Mouse (Mus musculus): ENCODE data around the gene Reln.
A peak's percentile ranks its signal among the peaks of the same experiment; 100 is the strongest.

Reln gene

DNA sequence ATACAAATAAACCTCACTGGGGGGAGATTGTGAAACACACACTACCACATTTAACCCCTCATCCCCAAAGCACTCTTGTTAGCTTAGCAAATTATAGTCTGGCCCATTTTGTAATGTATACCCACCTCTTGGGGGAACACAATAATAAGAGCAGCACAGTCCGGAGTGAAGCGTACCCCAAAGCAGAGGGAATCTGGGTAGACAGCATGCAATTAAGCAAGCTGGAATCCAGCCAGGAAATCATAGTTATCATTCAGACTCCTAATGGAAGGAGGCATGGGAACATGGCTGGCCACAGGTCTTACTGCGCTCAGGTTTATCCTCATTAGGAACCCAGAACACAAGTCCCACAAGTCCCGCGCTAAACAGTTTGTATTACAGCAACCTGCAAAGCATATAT is 249.5 kb downstream of the Reln start:
- no peak for DNase-seq

DNA sequence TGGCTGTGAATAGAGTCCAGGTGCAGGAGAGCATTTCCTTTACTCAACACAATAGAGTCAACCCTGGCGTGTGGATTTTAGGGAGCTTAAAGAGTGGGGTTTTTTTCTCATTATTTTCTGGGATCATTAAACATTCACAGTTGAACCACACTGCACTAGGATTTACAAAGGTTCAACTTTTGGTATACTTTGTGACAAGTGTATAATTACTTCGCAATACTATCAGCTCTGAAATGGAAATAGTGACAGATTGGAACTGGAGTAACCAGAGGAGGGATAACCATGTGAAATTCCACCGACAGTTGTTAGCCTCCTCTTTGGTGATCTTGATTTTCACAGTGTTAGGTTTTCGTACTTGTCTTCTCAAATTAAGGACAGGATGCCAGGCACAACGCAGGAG is 250.5 kb downstream of the Reln start:
- no peak for DNase-seq

DNA sequence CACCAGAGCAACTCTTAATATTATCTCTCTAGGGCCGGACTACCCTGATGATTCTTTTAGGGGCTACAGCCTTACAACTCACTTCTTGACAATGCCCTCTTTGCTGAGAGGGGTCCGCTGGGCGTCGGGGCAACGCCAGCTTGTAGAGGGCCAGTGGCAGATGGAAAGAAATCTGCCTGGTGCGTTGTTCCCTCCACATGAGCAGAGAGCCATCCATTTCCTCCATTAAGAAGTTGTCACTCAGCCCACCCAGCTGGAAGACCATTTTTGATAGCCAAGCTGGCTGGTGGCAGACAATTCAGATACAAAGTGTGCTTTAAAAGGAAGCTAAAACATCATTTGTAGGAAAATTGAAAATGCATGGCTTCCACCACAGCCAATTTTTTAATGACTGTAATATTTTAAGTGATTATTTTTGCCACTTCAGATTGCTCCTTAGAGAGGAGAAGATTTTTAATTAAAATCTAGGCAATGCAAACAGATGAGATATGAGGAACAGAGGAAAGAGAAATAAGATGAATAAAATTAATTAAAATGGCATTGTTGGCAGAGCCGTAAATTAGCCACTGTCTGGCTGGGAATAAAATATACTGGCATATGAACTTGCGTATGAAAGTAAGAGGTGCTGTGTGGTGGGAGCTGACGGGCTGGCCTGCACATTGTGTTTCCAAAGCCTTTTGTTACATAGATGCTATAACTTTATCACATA is 251.2 kb downstream of the Reln start:
- DNase-seq: no peak

DNA sequence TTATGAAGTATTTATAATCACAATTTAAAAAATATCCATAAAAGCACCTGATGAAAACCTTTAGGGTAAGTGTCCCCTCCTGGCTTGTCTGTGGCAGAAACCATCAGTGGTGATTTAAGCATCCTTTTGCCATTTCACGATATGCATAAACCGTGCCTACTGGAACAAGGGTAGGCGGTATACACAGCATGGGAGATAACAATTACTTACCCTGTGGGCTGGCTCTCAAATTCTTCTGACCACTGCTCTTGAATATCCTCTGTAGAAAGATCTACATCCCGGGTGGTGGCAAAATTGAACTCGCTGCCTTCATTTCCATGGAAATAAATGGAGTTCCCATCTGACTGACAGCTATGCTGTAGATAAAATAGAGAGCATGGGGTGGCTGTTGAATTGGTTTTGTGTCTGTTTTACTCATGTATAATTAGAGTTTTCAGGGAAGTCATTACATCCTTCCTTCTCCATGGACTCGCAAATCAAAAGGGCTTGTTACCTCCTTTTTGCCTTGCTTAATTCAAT is 264.0 kb downstream of the Reln start:
- DNase-seq: no peak

DNA sequence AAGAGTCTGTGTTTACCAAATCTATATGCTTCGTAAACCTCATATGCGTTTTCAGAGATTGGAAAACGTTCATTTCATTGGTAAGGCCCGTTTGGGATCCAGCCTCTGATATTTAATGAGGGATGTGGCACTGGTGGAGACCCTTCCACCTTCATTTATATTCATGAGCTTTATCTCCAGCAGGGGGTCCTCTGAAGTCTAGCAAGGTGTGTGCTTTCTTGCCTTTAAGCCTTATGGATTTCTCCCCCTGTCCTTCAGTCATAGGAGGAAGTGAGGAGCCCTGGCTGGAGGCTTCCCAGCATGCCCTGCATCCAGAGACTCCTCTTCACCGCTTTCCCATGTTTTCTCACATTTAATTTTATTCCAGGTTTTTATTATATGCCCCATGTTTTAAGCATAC is 269.5 kb downstream of the Reln start:
- DNase-seq: no peak

DNA sequence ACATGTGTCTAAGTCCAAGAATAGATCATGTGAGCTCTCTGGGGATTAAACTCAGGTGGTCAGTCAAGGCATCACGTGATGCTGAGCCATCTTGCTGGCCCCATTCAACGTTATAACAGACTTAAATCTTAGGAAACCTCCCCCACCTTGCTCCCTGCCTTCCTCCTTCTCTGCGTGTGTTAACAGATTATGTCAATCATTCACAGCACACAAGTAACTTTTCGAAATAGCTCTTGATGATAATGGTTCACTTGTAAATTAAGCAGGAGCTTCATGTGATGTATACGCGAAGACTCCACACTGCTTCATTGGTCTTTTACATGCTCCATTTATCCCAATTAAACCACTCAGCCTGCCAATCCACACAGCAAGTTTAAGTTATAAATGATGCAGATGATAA is 271.9 kb downstream of the Reln start:
- DNase-seq: no peak

DNA sequence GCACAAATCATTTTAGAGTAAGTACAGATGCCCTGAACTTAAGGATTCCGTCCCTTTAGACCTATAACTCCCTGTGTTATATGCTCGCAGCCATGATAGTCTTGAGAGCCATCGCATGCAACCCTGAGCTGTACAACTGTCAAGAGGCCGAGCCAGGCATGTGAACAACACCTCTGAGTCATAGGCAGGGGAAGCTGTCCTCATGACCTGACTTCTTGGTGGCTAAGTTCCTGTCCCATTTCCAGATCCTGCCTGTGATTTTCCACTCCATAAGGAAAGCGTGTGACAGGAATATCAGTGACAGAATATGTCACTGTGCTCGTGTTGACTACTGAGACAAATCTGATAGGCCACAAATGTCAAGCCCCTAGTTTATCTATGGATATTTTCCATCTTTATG is 285.3 kb downstream of the Reln start:
- DNase-seq: no peak

DNA sequence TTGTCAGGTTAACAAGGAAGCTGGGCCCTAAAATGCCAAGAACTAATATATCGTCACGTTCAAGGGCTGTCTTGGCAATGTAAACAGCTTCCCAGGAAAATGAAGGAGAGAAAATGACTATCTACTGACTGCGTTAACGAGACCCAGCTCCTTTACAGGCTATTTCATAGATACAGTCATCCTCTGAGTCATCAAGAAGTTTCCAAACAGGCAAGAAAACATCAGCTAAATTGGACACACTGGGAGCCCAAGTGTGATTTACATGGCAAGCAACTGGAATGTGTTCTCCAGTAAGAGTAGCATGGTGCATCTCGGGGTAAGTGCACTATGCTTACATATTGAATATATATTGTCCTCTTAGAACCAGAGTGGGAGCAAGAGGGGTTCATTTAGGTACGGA is 302.7 kb downstream of the Reln start:
- no peak for DNase-seq

DNA sequence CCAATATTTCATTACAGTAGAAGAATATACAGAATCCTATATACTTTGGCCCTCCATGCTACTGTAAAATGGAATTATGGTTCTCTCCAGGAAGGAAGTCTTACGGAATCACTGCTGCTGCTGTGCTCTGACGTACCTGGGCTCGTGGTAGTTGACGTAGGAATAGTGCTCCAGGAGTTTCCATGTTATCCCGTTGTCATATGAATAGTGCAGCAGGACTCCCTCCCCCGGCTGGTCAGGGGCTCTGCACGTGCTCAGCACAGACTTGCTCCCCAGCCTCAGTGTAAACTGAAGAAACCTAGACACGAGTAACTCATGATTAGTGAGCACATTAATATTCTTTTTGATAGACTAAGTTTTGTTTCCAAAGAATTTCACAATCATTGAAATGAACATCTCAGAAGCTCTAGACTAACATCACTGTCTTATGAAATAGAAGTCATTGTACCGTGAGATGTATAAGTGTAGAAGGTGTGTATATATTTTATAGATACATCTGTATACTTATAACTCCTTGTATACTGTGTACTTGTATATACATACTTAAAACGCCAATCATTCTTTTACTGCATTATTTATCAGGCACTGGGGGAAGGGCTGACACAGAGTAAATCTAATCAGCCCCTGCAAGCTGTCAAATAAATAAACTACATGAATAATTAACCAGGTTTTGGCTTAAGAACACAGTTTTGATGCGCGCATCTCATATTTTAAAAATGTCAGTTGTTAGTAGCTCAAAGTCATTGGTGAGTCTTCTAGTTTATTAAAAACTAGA is 304.9 kb downstream of the Reln start:
- no peak for DNase-seq

DNA sequence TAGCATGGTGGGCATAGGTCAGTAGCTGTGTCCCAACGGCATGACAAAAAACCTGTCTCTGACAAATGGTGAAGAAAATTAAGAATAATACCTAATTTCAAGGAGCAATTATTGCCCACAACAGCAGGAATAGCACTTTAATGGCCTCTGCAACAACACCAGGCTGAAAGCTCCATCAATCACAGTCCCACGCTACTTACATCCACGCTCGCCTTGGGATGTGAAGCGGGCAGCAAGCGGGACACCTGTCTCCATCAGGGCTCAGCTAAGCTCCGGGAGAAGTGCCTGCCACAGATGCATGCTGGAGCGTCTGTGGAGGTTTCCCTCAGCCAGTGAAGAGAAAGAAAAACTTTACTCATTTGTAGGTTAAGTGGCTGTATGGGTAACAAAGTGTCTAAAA is 309.3 kb downstream of the Reln start:
- no peak for DNase-seq

DNA sequence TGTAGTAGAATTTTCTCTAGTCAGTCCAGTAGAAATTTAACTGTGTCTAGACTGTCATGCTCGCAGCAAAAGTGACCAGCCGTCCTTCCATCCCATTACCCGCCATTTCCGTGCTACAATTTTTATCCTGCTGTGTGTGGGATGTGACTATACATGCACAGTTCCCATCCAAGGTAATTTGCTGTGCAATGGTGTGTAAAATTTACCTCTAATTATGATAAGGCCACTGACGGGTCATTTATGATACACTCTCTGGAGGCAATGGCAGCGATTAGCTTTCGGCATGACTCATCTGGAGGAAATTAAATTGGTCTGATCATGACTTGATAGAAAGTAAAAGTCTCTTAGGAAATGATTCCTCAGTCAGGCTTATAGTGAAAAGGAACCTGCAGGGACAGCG is 311.5 kb downstream of the Reln start:
- DNase-seq: no peak

DNA sequence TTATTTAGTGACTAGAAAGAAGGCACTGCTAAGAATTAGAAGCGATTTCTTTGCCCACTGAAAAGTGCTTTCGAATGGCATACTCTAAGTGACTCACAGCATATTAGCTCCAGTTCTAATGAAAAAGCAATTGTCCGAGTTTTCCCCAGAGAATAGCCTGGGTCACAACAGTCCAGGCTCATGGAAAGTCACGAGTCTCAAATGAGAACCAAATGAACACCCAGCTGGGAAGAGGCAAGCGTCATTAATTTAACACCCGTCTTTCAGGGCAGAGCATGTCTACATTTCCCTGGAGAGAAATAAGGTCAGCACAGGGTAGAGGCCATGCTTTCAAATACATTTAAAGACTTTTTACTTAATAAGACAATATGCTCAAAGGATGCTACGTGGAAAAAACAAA is 312.8 kb downstream of the Reln start:
- no peak for DNase-seq

DNA sequence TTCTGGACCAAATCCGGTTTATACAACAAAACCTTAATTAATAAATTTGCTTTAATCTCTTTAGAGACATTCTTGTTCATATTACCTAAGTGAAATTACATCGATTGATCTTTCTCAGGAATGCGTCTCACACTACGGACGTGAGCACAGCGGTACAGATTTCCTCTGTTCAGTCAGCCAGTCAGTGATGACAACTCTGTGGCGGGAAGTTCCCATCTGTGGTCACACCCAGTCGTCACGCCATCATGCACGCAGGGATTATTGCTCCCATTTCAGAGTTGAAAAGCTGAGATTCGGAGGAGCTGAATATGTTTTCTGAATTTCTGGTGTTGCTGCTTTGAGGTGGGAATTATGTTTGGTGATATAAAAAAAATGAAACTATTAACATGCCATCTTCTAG is 316.1 kb downstream of the Reln start:
- DNase-seq: no peak

DNA sequence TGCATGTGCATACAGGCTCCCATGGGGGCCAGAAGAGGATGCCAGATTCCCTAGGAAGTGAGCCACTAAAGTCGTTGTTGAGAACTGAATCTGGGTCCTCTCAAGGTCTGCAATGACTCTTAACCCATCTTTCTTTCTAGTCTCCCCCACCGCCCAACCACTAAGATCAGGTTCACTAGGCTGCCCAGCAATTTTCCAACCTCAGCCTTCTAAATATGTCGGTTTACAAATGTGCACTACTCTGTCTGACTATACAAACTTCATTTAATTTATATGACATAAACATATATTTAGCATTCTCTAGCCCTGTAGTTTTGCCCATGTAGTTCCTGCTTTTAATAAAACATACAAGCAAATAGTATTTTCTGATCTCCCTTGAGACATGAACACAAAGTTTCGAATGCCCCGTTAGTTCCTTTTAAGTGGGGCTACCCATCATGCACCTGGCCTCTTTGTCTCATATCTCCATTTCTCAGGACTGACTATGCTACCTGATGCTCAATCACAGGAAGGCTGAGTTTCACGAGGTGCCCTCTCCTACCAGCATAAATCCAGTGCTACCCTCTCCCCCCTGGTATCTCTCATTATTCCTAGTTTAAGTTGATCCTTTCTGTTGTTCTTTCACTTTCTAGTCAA is 317.1 kb downstream of the Reln start:
- no peak for DNase-seq

DNA sequence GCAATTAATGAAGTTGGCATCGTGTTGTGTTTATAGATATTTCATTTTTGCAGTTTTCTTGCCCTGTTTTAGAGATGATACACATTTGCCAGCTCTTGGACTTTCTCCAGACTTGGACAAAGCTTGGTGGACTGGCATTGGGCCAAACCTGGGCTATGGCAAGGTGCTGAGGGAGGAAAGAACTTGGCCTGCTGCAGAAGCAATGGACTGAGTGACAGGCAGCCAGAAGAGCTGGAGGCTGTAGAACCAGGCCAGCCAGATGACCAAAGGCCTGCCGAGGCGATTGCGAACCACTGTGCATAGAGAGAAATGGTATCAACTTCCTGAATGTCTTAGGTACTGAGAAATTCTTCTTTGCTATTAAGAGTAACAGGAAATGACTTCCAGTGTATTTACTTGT is 318.8 kb downstream of the Reln start:
- no peak for DNase-seq

DNA sequence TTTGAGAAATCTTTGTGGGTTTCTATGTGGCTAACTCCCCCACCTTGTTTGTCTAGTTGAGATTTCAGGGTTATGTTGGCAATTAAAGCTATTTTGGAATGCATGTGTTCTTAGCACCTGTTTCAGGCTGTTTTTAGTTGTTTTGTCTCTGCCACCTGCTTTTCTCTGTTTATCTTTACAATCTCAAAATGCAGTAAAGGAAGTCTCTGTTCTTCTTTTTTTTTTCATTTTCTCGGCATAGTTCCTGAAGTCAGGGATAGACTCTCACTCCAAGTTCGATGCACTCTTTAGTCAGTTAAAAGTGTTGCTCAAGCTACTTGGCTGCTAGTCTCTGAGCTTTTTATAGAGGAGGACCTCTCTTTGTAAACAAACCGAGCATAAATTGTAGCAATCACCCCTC is 320.4 kb downstream of the Reln start:
- DNase-seq: no peak

DNA sequence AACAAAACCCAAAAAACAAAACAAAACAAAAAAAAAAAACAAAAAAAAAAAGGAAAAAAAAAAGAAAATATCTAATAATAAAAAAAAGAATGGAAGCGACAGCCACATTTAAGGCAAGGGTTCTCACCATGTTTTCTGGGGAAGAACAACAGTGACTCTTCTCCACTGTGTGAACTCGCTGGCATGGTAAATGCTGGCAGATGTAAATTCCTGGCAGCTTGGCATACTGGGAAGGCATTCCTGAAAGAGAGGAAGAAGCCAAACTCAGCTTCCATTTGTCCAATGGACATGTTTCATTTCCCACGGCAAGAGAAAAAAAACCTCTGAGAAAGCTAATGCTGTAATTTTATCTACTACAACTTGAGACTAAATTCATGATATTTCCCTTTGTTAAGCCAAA is 326.6 kb downstream of the Reln start:
- DNase-seq: no peak

DNA sequence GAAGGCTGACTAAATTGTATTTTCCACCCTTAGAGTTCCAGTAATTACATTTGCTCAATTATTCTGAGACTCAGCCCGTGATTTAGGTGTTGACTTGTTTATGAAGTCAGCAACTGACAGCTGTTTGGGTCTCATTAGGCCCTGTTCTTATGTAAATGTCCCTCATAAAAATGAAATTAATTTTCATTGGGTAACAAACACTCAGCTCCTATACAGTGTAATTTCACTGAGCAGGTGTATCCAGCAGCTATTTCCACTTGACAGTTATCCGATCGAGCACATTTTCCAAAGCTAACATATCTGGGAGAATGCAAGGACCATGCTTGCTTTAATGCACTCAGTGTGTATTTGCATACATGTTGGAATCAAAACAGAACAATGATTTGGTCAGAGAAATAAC is 330.0 kb downstream of the Reln start:
- DNase-seq: no peak

DNA sequence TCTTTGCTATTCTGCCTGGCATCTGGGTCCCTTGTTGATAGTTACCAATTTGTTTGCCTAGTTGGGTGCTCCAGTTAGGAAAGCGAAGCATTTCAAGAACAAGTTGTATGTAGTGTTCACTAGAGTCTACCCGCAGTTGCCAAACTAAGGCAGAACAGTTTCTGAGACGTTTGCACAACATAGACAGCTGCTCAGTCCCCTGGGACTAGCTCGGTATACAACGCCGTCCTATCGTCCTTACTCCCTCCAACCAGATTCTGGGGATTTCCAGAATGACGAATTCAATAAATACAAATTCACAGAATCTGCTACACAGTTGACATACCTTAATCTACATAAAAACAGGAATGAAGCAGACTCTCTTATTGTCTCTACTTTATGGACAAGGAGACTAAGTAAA is 335.4 kb downstream of the Reln start:
- no peak for DNase-seq

DNA sequence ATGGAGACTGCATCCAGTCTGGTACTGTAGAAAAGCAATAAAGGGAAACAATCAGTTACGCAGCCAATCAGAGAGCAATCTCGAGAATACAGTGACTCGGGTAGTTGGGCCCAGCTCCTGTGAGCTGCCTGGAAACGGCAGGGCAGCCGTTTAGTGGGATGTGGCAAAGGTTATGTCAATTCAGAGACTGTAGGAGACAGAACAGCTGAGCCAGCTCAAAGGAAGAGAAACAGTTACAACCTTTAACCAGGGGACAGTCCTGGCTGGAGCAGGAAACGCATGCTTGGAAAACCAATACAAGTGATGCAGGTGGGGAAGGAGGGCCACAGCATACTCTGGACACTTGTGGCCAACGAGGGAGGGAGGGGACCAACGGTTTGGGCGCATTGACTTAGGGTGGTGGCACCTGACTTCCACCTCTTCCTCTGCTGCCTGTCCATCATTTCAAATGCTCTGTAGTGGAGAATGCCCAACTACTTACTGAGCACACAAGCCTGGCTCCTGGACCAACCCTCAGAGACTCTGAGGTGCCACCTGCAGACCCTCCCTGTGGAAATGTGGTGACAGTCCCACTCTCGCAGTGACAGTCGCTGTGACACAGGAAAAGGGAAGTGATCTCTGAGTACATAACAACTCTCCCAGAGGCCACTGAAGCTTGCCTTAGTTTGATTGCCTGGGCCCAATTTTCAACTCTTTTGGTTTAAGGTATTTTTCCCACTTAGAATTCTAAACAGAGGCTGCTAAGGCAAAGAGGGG is 337.0 kb downstream of the Reln start:
- DNase-seq: no peak

DNA sequence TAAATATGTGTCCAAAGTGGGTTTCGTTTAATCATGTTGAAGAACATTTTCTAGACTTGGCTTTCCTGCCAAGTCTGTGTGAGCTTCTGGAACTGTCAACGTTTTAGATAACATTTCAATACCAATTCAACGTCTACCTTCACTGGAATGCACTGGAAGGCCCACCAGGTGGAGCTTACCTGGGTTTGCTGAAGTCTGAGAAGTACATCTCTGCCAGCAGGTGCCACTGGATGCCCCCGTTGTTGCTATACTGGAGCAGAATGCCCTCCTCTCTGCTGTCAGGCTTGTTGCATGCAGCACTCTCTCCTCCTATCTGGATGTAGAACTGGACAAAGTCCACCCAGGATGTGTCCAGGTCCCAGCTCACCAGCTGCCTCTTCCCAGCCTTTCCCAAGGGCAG is 340.6 kb downstream of the Reln start:
- DNase-seq: no peak

DNA sequence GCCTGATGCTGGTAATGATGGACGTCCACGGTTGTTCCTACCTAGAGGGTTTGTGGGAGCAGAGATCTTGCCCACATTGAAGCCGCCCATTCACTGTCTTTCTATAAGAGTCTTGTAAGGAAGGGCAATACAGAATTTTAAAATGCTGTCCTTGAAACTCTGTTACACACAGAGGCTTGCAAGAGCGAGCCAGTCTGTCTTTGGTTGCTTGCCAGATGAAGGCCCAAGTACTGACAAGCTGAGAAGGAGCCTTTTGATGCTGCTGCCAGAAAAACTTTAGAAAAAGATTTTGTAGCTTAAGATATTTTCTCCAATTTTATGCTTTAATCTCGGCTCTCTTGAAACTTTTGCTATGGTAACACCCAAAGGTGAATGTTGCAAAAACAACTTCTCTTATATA is 356.8 kb downstream of the Reln start:
- no peak for DNase-seq

DNA sequence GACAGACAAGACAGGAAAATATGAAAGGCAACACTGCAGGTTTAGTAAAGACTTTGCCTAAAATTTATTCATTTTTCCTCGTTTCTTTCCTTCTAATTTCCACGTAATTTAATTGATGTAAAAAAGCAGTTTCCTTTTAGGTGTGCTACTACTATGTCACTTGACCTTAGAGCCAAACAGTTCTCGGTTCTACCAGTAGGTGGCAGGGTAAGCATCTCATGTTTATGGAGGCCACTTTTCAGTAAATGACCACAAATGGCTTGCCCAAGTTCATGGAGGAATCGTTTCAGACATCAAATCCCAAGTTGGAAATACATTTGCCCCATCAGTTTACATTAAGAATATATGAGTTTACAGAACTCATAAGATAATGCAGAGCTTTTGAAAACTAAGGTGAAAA is 358.2 kb downstream of the Reln start:
- DNase-seq: peak; percentile 13

Data from thymus, postnatal 14 days (tissue).